Mouse (Mus musculus): ENCODE measurements around the gene Cldn7. TPM values are rescaled to one million over a fixed set of nuclear protein-coding genes. Genes with fewer than 3 reads are reported as not detected.

The Cldn7 gene
- polyA plus RNA-seq, 1 experiment from 2014 or later: 7.4 TPM

DNA sequence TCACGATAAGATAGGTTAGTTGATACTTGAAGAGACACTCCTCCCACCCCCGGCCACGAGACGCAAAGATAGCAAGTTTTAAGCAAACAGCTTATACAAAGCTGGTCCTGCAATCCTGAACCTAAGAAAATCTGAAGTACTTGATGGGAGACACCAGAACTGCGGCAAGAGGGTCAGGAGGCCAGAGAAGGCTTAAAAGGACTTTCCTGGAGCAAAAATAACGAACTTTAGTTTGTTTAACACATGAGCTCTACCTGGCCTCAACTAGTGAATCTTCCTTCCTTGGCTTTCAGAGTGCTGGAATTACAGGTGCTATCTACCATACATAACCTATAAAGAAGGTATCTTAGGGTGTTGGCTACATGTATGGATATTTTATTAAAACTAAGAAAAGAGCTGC, 29.9 kb upstream of the Cldn7 start:
- no peaks in the 10 kb centered on the region for H3K36me3 ChIP-seq
- H3K27ac ChIP-seq (replicated peaks): no peak overlapping the region
- no peak for ATAC-seq (ENCODE audit: extremely low read depth, insufficient number of reproducible peaks, low FRiP score, low TSS enrichment)
- no peaks in the 10 kb centered on the region for H3K9me3 ChIP-seq
- H3K27me3 ChIP-seq (replicated peaks): peaks cover 47% of the 10 kb centered on the region
- peak overlapping the region; percentile 67 for H3K9ac ChIP-seq
- peak overlapping the region; percentile 64 for H3K4me3 ChIP-seq
- 19% methylated on average over 6 of the region's 6 CpGs for WGBS
- peaks cover 37% of the 10 kb centered on the region for H3K4me1 ChIP-seq
- peak overlapping the region; percentile 93 for H3K4me2 ChIP-seq

DNA sequence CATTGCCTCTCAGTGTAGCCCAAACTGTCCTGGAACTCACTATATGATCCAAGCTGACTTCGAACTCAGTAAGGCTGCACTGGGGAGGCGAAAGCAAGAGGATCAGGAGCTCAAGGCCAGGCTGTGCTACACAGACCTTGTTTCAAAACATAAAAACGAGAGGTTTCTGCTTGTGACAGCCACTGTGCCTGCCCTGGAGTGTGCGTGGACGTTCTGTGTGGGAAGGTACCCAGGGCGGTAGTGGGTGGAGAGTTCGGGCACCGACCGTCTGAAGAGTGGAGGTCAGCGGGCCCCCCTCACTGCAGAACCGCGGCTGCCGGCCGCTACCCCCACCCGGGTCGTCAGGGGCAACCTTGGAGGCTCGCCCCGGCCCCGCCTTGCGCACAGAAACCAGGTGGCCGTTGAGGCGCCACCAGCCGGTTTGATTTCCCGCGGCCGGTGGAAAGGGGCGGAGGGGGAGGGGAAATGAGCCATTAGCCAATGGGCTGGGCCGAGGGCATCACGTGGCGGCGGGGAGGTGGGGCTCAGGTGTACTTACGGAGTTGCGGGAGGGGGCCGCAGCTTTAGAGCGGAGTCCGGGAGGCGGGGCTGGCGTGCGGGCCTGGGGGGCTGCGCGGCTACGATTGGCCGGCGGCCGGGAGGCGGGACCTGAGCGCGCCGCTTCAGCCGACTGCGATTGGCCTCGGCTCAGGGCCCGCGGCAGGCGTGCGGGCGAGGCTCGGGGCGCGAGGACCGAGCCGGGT, 29.3 kb upstream of the Cldn7 start, which contains the start of gene Ybx2:
Ybx2 (plus strand) TSS at position 660 of the 743 bp plus-strand sequence.
- H3K36me3 ChIP-seq: no peaks in the 10 kb centered on the region
- H3K4me2 ChIP-seq: peak within 1 kb of the TSS; percentile 93
- H3K9ac ChIP-seq: peak within 1 kb of the TSS; percentile 83
- peaks cover 53% of the 10 kb centered on the region for H3K27me3 ChIP-seq (replicated peaks)
- peak within 1 kb of the TSS; percentile 64 for H3K4me3 ChIP-seq
- WGBS: 2% methylated on average over 61 of the region's 62 CpGs
- peak; percentile 91 for ATAC-seq (ENCODE audit: extremely low read depth, insufficient number of reproducible peaks, low FRiP score, low TSS enrichment)
- H3K9me3 ChIP-seq: no peaks in the 10 kb centered on the region
- peak within 1 kb of the TSS; percentile 53 for H3K27ac ChIP-seq (replicated peaks)
- peaks cover 37% of the 10 kb centered on the region for H3K4me1 ChIP-seq

GRCm38 (mm10) chr11:69936156-69936555, 28.4 kb upstream of the Cldn7 start:
- peak overlapping the region; percentile 83 for H3K9ac ChIP-seq
- no peaks in the 10 kb centered on the region for H3K36me3 ChIP-seq
- peak overlapping the region; percentile 93 for H3K4me2 ChIP-seq
- peaks cover 57% of the 10 kb centered on the region for H3K27me3 ChIP-seq (replicated peaks)
- no peak for ATAC-seq (ENCODE audit: extremely low read depth, insufficient number of reproducible peaks, low FRiP score, low TSS enrichment)
- peaks cover 37% of the 10 kb centered on the region for H3K4me1 ChIP-seq
- no peaks in the 10 kb centered on the region for H3K9me3 ChIP-seq
- peak overlapping the region; percentile 64 for H3K4me3 ChIP-seq
- H3K27ac ChIP-seq (replicated peaks): peak overlapping the region; percentile 53; the same call in 1 of the 2 replicates
- 2% methylated on average over 27 of the region's 30 CpGs for WGBS

GRCm38 (mm10) chr11:69936714-69937347, 27.7 kb upstream of the Cldn7 start:
- no peak for ATAC-seq (ENCODE audit: extremely low read depth, insufficient number of reproducible peaks, low FRiP score, low TSS enrichment)
- Histone ChIP-seq H3K4me2 (peak overlapping the region; percentile 93), H3K9ac (peak overlapping the region; percentile 83), H3K36me3 (peaks cover 4% of the 10 kb centered on the region; the same call in 1 of the 2 replicates), H3K27me3 (replicated peaks) (peaks cover 57% of the 10 kb centered on the region), H3K9me3 (no peaks in the 10 kb centered on the region), H3K27ac (replicated peaks) (peak overlapping the region; percentile 53), H3K4me1 (peaks cover 37% of the 10 kb centered on the region), H3K4me3 (peak overlapping the region; percentile 64)
- 45% methylated on average over 9 of the region's 9 CpGs for WGBS

DNA sequence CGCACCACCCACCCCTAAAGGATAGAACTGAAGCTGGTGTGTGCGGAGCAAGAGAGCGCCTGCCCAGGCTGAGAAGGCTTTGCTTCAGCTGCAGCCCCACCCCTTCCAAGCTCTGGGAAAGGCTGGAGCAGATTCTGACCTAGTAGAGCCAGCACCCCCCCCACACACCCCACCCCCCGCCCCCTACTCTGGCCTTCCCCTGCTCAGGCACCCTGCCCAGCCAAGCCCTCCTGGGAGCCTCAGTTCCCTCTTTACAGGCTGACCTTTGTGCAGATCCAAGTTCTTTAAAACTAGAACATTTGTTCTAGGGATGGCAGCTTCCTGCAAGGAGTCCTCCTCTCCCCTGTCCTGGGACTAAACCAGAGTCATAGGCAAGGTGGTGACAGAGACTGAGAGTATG, 27.2 kb upstream of the Cldn7 start:
- 23% methylated on average over 4 of the region's 4 CpGs for WGBS
- Histone ChIP-seq H3K4me2 (peak overlapping the region; percentile 93), H3K27ac (replicated peaks) (peak overlapping the region; percentile 53; the same call in 1 of the 2 replicates), H3K36me3 (peaks cover 9% of the 10 kb centered on the region), H3K9ac (peak overlapping the region; percentile 83), H3K9me3 (no peaks in the 10 kb centered on the region), H3K27me3 (replicated peaks) (peaks cover 58% of the 10 kb centered on the region), H3K4me3 (peak overlapping the region; percentile 64), H3K4me1 (peaks cover 37% of the 10 kb centered on the region)
- ATAC-seq (ENCODE audit: extremely low read depth, insufficient number of reproducible peaks, low FRiP score, low TSS enrichment): no peak

DNA sequence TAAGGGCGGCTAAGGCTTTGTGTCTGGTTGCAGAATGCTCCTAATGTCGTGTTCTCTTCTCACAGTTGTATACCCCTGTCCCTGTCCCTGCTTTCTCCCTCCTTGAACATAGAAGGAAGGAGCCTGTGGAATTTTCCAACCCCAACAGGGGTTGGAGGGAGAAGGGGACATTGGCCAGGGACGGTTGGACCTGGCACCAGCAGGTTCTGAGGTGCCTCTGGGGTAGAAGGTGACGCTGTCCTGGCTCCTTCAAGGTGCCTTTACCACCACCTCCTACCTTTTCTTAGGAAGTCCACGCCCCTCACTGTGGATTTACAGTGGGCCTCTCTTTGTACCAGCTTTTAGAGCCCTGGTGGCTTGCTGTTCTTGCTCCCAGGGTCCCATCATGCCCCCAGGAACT, 26.7 kb upstream of the Cldn7 start:
- no peak for ATAC-seq (ENCODE audit: extremely low read depth, insufficient number of reproducible peaks, low FRiP score, low TSS enrichment)
- 53% methylated on average over 5 of the region's 5 CpGs for WGBS
- peaks cover 37% of the 10 kb centered on the region for H3K4me1 ChIP-seq
- H3K9me3 ChIP-seq: no peaks in the 10 kb centered on the region
- H3K36me3 ChIP-seq: peaks cover 14% of the 10 kb centered on the region
- H3K4me3 ChIP-seq: no peak overlapping the region
- peak overlapping the region; percentile 53; the same call in 1 of the 2 replicates for H3K27ac ChIP-seq (replicated peaks)
- peak overlapping the region; percentile 83; the same call in 1 of the 2 replicates for H3K9ac ChIP-seq
- H3K4me2 ChIP-seq: no peak overlapping the region
- H3K27me3 ChIP-seq (replicated peaks): peaks cover 62% of the 10 kb centered on the region

DNA sequence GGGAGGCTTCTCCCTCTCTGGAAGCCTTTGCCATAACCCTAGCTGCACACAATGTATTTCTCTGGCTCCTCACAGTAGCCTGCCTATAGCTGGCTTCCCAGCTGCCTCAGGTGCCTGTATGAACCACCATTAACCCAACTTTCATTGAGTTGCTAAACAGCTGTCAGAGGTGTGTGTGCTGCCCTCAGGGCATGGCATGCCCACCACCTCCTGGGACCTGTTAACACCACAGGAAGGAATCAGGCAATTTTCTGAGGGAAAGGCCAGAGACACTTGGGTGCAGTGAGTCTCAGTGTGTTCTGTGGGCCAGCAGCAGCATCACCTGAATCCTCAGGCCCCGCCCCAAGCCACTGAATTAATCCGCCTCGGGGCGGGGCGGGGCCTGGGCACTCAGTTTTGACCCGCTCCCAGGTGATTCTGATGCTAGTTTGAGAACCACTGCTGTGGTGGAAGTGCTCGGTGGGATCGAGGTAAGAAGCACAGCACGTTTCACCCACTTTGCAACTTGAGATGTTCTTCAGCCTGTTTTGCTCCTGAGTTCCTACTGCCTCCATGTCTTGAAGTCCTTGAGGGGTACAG, 26.1 kb upstream of the Cldn7 start:
- Histone ChIP-seq H3K4me3 (no peak overlapping the region), H3K9me3 (no peaks in the 10 kb centered on the region), H3K4me1 (peaks cover 37% of the 10 kb centered on the region), H3K27me3 (replicated peaks) (peaks cover 67% of the 10 kb centered on the region), H3K4me2 (no peak overlapping the region), H3K9ac (no peak overlapping the region), H3K36me3 (peaks cover 20% of the 10 kb centered on the region), H3K27ac (replicated peaks) (no peak overlapping the region)
- no peak for ATAC-seq (ENCODE audit: extremely low read depth, insufficient number of reproducible peaks, low FRiP score, low TSS enrichment)
- WGBS: 32% methylated on average over 9 of the region's 9 CpGs

DNA sequence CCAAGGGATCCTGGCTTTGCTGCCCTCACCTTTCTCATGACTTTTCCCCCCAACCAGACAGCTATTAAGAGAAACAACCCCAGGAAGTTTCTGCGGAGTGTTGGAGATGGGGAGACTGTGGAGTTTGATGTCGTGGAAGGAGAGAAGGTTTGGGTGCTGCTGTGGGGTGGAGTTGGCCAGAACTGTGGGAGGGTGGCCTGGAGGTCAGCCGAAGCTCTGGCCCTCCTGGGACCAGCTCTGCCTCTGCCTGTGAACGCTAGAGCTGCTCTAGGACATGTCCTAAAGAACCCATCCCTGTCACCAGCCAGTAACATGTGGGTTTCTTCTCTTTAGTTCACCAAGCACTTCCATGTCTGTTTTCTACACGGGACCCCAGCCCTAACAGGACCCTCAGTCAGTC, 25.4 kb upstream of the Cldn7 start:
- 64% methylated on average over 5 of the region's 5 CpGs for WGBS

GRCm38 (mm10) chr11:69939731-69940130, 24.8 kb upstream of the Cldn7 start:
- H3K4me1 ChIP-seq: peaks cover 32% of the 10 kb centered on the region
- H3K36me3 ChIP-seq: peaks cover 32% of the 10 kb centered on the region
- 88% methylated on average over 17 of the region's 17 CpGs for WGBS
- no peak overlapping the region for H3K4me3 ChIP-seq
- 0 out of 2 replicates have a peak overlapping the region, but pooled peaks have one; percentile 14 for H3K9ac ChIP-seq
- ATAC-seq (ENCODE audit: extremely low read depth, insufficient number of reproducible peaks, low FRiP score, low TSS enrichment): no peak
- H3K27ac ChIP-seq (replicated peaks): no peak overlapping the region
- peaks cover 68% of the 10 kb centered on the region for H3K27me3 ChIP-seq (replicated peaks)
- H3K4me2 ChIP-seq: no peak overlapping the region
- no peaks in the 10 kb centered on the region for H3K9me3 ChIP-seq

More for the DNA sequence above, 25.4 kb upstream of the Cldn7 start:
- H3K4me1 ChIP-seq: peaks cover 37% of the 10 kb centered on the region
- ATAC-seq (ENCODE audit: extremely low read depth, insufficient number of reproducible peaks, low FRiP score, low TSS enrichment): no peak
- H3K9ac ChIP-seq: peak overlapping the region; percentile 14; the same call in 1 of the 2 replicates
- H3K4me2 ChIP-seq: no peak overlapping the region
- H3K36me3 ChIP-seq: peaks cover 26% of the 10 kb centered on the region
- no peaks in the 10 kb centered on the region for H3K9me3 ChIP-seq
- H3K4me3 ChIP-seq: no peak overlapping the region; the same call in 1 of the 2 replicates
- H3K27ac ChIP-seq (replicated peaks): no peak overlapping the region
- peaks cover 70% of the 10 kb centered on the region for H3K27me3 ChIP-seq (replicated peaks)

DNA sequence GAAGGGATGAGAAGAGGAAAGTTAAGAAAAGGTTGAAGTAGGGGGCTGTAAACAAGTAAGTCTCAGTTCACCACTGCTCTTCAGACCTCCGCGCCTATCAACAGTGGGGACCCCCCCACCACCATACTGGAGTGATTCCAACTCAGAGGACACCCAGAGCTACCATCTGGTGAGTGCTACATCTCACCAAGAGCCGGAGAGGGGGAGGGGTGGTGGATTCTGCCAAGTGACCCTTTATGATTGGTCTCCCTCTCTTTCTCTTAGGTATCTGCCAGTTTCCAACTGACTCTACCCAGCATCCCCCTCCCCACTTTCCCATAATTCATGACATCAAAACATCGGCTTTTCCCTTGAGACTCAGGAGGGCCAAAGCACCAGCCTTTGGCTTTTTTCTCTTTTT, 23.6 kb upstream of the Cldn7 start:
- 65% methylated on average over 4 of the region's 4 CpGs for WGBS
- no peak for ATAC-seq (ENCODE audit: extremely low read depth, insufficient number of reproducible peaks, low FRiP score, low TSS enrichment)
- H3K9ac ChIP-seq: no peak overlapping the region

DNA sequence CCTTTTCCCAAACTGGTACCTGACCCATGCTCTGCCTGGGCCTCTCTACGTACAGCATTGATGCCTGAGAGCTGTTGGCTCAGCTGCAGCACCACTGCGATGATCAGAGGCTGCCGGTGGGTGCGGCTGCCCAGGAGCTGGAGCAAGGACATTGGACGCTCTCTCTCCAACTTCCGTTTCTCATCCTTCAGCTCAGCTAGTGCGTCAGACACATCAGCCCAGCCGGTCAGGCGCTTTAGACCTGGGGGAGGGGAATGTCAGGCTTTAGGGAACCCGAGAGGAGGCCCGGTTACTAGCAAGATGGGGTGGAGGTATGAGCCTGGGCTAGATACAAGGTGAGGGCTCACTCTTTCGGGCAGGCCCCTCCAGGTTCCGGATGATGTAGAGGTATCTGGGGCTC, 19.4 kb upstream of the Cldn7 start:
- H3K27me3 ChIP-seq (replicated peaks): peaks cover 20% of the 10 kb centered on the region
- 68% methylated on average over 13 of the region's 13 CpGs for WGBS
- peak overlapping the region; percentile 89; the same call in 1 of the 2 replicates for H3K4me2 ChIP-seq
- H3K27ac ChIP-seq (replicated peaks): no peak overlapping the region
- no peak overlapping the region for H3K9ac ChIP-seq
- peaks cover 31% of the 10 kb centered on the region for H3K4me1 ChIP-seq
- no peaks in the 10 kb centered on the region for H3K9me3 ChIP-seq
- no peak for ATAC-seq (ENCODE audit: extremely low read depth, insufficient number of reproducible peaks, low FRiP score, low TSS enrichment)
- no peak overlapping the region for H3K4me3 ChIP-seq
- H3K36me3 ChIP-seq: peaks cover 45% of the 10 kb centered on the region

More for the DNA sequence above, 23.6 kb upstream of the Cldn7 start:
- H3K27ac ChIP-seq (replicated peaks): no peak overlapping the region
- H3K36me3 ChIP-seq: peaks cover 43% of the 10 kb centered on the region
- H3K4me2 ChIP-seq: no peak overlapping the region
- no peak overlapping the region for H3K4me3 ChIP-seq
- peaks cover 31% of the 10 kb centered on the region for H3K4me1 ChIP-seq
- H3K27me3 ChIP-seq (replicated peaks): peaks cover 60% of the 10 kb centered on the region
- no peaks in the 10 kb centered on the region for H3K9me3 ChIP-seq

All from heart, embryonic 13.5 days (tissue).